Mouse (Mus musculus) olfactory bulb, adult 2 months (tissue): ENCODE results near the gene Colgalt1. TPM values are rescaled to one million over a fixed set of nuclear protein-coding genes. Genes with fewer than 3 reads are reported as not detected.

ENCODE experiments used
- H3K27ac ChIP-seq: fragments of 200-500 bp; 2 replicates; pipeline ENCODE4 v1.5.1; 2012; ENCODE audit warnings: low read depth, low read length; ENCODE audit not compliant: insufficient read depth
- H3K4me1 ChIP-seq: fragments of 200-500 bp; 2 replicates; pipeline ENCODE4 v1.6.1; 2012; ENCODE audit warnings: low read length; ENCODE audit not compliant: control insufficient read depth, insufficient read depth
- H3K4me3 ChIP-seq: fragments of 200-500 bp; 2 replicates; pipeline ENCODE4 v1.5.1; 2012; ENCODE audit warnings: mild to moderate bottlenecking, low read depth, low read length, moderate library complexity; ENCODE audit not compliant: insufficient read depth
- CTCF ChIP-seq: fragments of 200-500 bp; IDR thresholded peaks from 2 replicates; pipeline ENCODE4 v1.5.1; 2012; ENCODE audit warnings: low read depth, mild to moderate bottlenecking, low read length, moderate library complexity; ENCODE audit not compliant: insufficient read depth
- POLR2A ChIP-seq: fragments of 200-500 bp; IDR thresholded peaks from 2 replicates; pipeline ENCODE4 v1.6.1; 2012; ENCODE audit warnings: mild to moderate bottlenecking, low read depth, low read length, moderate library complexity; ENCODE audit not compliant: insufficient read depth
- WGBS: fragments of 180-500 bp; shearing (Covaris S2); methylation state at CpG from one replicate; pipeline ENCODE4 v1.1.7; 2018; 5-methylcytosine and 5-hydroxymethylcytosine counted together
- polyA plus RNA-seq: library from polyadenylated mRNA; stranded (reverse); fragments of >200 nt; gene quantifications from 2 replicates; pipeline ENCODE4 v1.2.4, GENCODE M21; 2012; ENCODE audit warnings: low replicate concordance; ENCODE audit not compliant: missing spikeins, insufficient read depth, insufficient read length

The Colgalt1 gene
- polyA plus RNA-seq, 1 experiment = not detected

GRCm38 (mm10) chr8:71595862-71596261, 14.9 kb upstream of the Colgalt1 start:
- 5% methylated on average over 27 of the region's 27 CpGs for WGBS
- H3K4me3 ChIP-seq = peak overlapping the region; percentile 45
- TF ChIP-seq POLR2A (peak; percentile 45; the same call in 1 of the 2 replicates), CTCF (peak; percentile 98)
- peak overlapping the region; percentile 52; the same call in 1 of the 2 replicates for H3K27ac ChIP-seq
- H3K4me1 ChIP-seq = peaks cover 28% of the 10 kb centered on the region

GRCm38 (mm10) chr8:71596384-71596783, 14.4 kb upstream of the Colgalt1 start:
- TF ChIP-seq POLR2A (no peak), CTCF (no peak)
- WGBS = 55% methylated on average over 6 of the region's 6 CpGs

GRCm38 (mm10) chr8:71596798-71597197, 14.0 kb upstream of the Colgalt1 start:
- WGBS = 74% methylated on average over 4 of the region's 4 CpGs
- Histone ChIP-seq H3K4me3 (no peak overlapping the region), H3K27ac (no peak overlapping the region), H3K4me1 (peaks cover 26% of the 10 kb centered on the region)
- TF ChIP-seq CTCF = no peak
- no peak for TF ChIP-seq POLR2A

More at GRCm38 (mm10) chr8:71596384-71596783, 14.4 kb upstream of the Colgalt1 start:
- Histone ChIP-seq H3K27ac (no peak overlapping the region), H3K4me3 (no peak overlapping the region), H3K4me1 (peaks cover 25% of the 10 kb centered on the region)

- Histone ChIP-seq H3K4me1 (peaks cover 33% of the 10 kb centered on the region), H3K27ac (no peak within 1 kb of the TSS), H3K4me3 (no peak within 1 kb of the TSS)
- WGBS = 91% methylated on average over 3 of the region's 3 CpGs
- TF ChIP-seq POLR2A (no peak), CTCF (no peak)
Measured at GRCm38 (mm10) chr8:71597451-71597850, 13.3 kb upstream of the Colgalt1 start, which contains the start of gene Fam129c. TSS of gene Fam129c (plus strand) at chr8:71597648.

GRCm38 (mm10) chr8:71598375-71598774, 12.4 kb upstream of the Colgalt1 start:
- H3K27ac ChIP-seq = no peak overlapping the region
- H3K4me1 ChIP-seq = peaks cover 36% of the 10 kb centered on the region
- TF ChIP-seq CTCF (no peak), POLR2A (no peak)
- H3K4me3 ChIP-seq = no peak overlapping the region

GRCm38 (mm10) chr8:71598841-71599240, 12.0 kb upstream of the Colgalt1 start:
- Histone ChIP-seq H3K4me1 (peaks cover 32% of the 10 kb centered on the region), H3K27ac (no peak overlapping the region), H3K4me3 (no peak overlapping the region)
- 93% methylated on average over 5 of the region's 5 CpGs for WGBS
- TF ChIP-seq POLR2A = no peak
- no peak for TF ChIP-seq CTCF

GRCm38 (mm10) chr8:71601939-71602665, 8.7 kb upstream of the Colgalt1 start:
- peak overlapping the region; percentile 26 for H3K4me3 ChIP-seq
- 7% methylated on average over 65 of the region's 65 CpGs for WGBS
- peaks cover 16% of the 10 kb centered on the region for H3K4me1 ChIP-seq
- no peak overlapping the region for H3K27ac ChIP-seq
- TF ChIP-seq POLR2A (no peak), CTCF (no peak)

GRCm38 (mm10) chr8:71602666-71603334, 8.0 kb upstream of the Colgalt1 start:
- peaks cover 16% of the 10 kb centered on the region for H3K4me1 ChIP-seq
- 5% methylated on average over 32 of the region's 32 CpGs for WGBS
- no peak for TF ChIP-seq POLR2A
- TF ChIP-seq CTCF = no peak
- peak overlapping the region; percentile 26 for H3K4me3 ChIP-seq
- no peak overlapping the region for H3K27ac ChIP-seq

GRCm38 (mm10) chr8:71604021-71604420, 6.8 kb upstream of the Colgalt1 start:
- no peak for TF ChIP-seq POLR2A
- TF ChIP-seq CTCF = no peak
- WGBS = 72% methylated on average over 7 of the region's 7 CpGs
- no peak overlapping the region for H3K27ac ChIP-seq
- H3K4me1 ChIP-seq = peaks cover 16% of the 10 kb centered on the region
- no peak overlapping the region for H3K4me3 ChIP-seq
